Mouse (Mus musculus) E14TG2a.4 (cell line): Measurements from ENCODE around the gene Wwox.
A peak's percentile ranks its signal among the peaks of the same experiment; 100 is the strongest.

Experiments used
- CTCF ChIP-seq: conservative IDR thresholded peaks from 2 replicates; pipeline ENCODE4 v1.5.1; 2014; ENCODE audit warnings: low read length
- NANOG ChIP-seq: IDR thresholded peaks from 2 replicates; pipeline ENCODE4 v1.6.1; 2014; ENCODE audit warnings: borderline replicate concordance, low read length, mixed read lengths
- POU5F1 ChIP-seq: IDR thresholded peaks from 2 replicates; pipeline ENCODE4 v1.6.1; 2014; ENCODE audit warnings: low read length, borderline replicate concordance

- TF ChIP-seq CTCF (peak; percentile 60), NANOG (no peak), POU5F1 (no peak)
Measured at GRCm38 (mm10) chr8:114971378-114971777, 531.9 kb downstream of the Wwox start.
